Mouse (Mus musculus) heart, adult 2 months (tissue): ENCODE results near the gene Btbd9. TPM values are rescaled to one million over a fixed set of nuclear protein-coding genes. Genes with fewer than 3 reads are reported as not detected.

Experiments used
- DNase-seq, 2 experiments: peaks; one replicate each; pipeline ENCODE4 v3.0.0; 2021
- H3K27ac ChIP-seq: fragments of 200-600 bp; 2 replicates; pipeline ENCODE4 v1.8.1; 2022
- H3K27me3 ChIP-seq: fragments of 200-500 bp; 2 replicates; pipeline ENCODE4 v1.6.1; 2012; ENCODE audit warnings: mild to moderate bottlenecking, low read length, inconsistent platforms, mixed read lengths; ENCODE audit not compliant: control insufficient read depth, insufficient read depth
- H3K36me3 ChIP-seq: fragments of 200-500 bp; 2 replicates; pipeline ENCODE4 v1.6.1; 2012; ENCODE audit warnings: low read length, inconsistent platforms; ENCODE audit not compliant: control insufficient read depth, insufficient read depth
- H3K4me1 ChIP-seq: fragments of 200-500 bp; 2 replicates; pipeline ENCODE4 v1.6.1; 2011; ENCODE audit warnings: low read length; ENCODE audit not compliant: control insufficient read depth, insufficient read depth
- H3K4me3 ChIP-seq: fragments of 200-600 bp; 2 replicates; pipeline ENCODE4 v1.8.1; 2022
- H3K79me2 ChIP-seq: fragments of 200-500 bp; replicated peaks from 2 replicates; pipeline ENCODE4 v1.6.1; 2012; ENCODE audit warnings: mild to moderate bottlenecking, inconsistent platforms, low read length, moderate library complexity, mixed read lengths; ENCODE audit not compliant: control insufficient read depth, insufficient read depth
- H3K9ac ChIP-seq: fragments of 200-500 bp; 2 replicates; pipeline ENCODE4 v1.6.1; 2012; ENCODE audit warnings: low read depth, mild to moderate bottlenecking, control low read depth, inconsistent platforms, low read length, mixed read lengths
- CTCF ChIP-seq: fragments of 200-600 bp; IDR thresholded peaks from 2 replicates; pipeline ENCODE4 v1.8.1; 2022; ENCODE audit warnings: antibody characterized with exemption, mild to moderate bottlenecking, moderate library complexity
- EP300 ChIP-seq: fragments of 200-500 bp; IDR thresholded peaks from 2 replicates; pipeline ENCODE4 v1.6.1; 2011; ENCODE audit warnings: low read depth, low read length, control low read depth; ENCODE audit not compliant: insufficient read depth
- POLR2A ChIP-seq: fragments of 200-500 bp; IDR thresholded peaks from 2 replicates; pipeline ENCODE4 v1.6.1; 2011; ENCODE audit warnings: mild to moderate bottlenecking, low read depth, low read length, control low read depth; ENCODE audit not compliant: insufficient read depth
- WGBS: fragments of 180-500 bp; shearing (Covaris S2); methylation state at CpG from one replicate; pipeline ENCODE4 v1.1.7; 2018; 5-methylcytosine and 5-hydroxymethylcytosine counted together
- intact Hi-C: fragments of 180-260 bp; cut with DNase I; formaldehyde crosslinking; loops from one replicate; pipeline ENCODE4 v1.15.1; 2025
- polyA plus RNA-seq: library from polyadenylated mRNA; depleted of rRNA; stranded (reverse); fragments of >200 nt; gene quantifications from 2 replicates; pipeline ENCODE4 v1.2.3, GENCODE M21; 2012
- total RNA-seq, 2 experiments: library from RNA; stranded (reverse); gene quantifications; 2 replicates each; pipeline ENCODE4 v1.2.3; 2021

Gene Btbd9
- total and polyA plus RNA-seq, 3 experiments, result 8.1 to 22.0 (median 20.9) TPM

DNA sequence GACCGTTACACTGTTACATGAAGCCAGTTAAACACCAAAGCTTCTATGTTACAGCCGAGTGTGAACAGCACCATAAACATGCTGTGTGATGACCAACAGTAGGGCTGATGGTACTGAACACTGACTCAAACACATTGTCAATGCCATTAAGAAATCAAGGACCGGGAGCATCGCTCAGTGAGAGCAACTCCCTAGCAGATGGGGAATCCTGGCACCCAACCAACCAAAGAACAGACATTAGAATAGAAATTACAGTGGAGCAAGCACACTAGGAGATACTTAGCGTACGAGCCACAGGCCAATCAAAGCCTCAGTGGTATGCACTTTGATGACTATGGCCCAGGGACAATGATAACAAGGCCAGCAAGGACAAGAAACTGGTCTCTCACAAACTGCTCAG is 303.5 kb downstream of the Btbd9 start:
- no peak overlapping the region for H3K27ac ChIP-seq
- H3K4me3 ChIP-seq, result no peak overlapping the region
- 91% methylated on average over 6 of the region's 6 CpGs for WGBS
- intact Hi-C loops, result no loop called here
- no peak for TF ChIP-seq POLR2A
- TF ChIP-seq CTCF, result no peak
- no peak for TF ChIP-seq EP300
- H3K4me1 ChIP-seq, result no peaks in the 10 kb centered on the region
- H3K9ac ChIP-seq, result no peak overlapping the region
- no peak for DNase-seq
- no peaks in the 10 kb centered on the region for H3K79me2 ChIP-seq
- no peaks in the 10 kb centered on the region for H3K36me3 ChIP-seq
- H3K27me3 ChIP-seq, result no peaks in the 10 kb centered on the region

- Histone ChIP-seq H3K79me2 (no peaks in the 10 kb centered on the region), H3K9ac (no peak overlapping the region), H3K27ac (no peak overlapping the region), H3K27me3 (no peaks in the 10 kb centered on the region), H3K4me1 (peaks cover 1% of the 10 kb centered on the region; the same call in 1 of the 2 replicates), H3K4me3 (no peak overlapping the region), H3K36me3 (no peaks in the 10 kb centered on the region)
- TF ChIP-seq POLR2A (no peak), EP300 (no peak), CTCF (no peak)
- WGBS, result 62% methylated on average over 11 of the region's 11 CpGs
- intact Hi-C loops, result no loop called here
- peak in 1 of 2 experiments; percentile 18 for DNase-seq
These were observed 306.9 kb downstream of the Btbd9 start for GRCm38 (mm10) chr17:30269136-30270063.

DNA sequence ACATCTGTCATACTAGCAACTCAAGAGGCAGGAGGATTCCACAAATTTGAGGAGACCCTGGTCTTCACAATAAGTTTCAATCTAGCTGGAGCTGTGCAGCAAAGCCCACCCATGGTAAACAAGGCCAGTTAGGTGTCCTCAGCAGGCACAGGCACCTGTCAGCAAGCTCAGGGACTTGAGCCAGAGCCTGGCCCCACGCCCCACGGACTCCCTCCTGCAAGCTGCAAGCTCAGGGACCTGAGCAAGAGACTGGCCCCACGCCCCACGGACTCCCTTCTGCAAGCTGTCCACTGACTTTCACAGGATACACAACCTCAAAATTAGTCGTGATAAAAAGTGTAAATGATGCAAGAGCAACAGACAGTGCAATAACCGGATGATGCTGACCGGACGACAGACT is 307.8 kb downstream of the Btbd9 start:
- intact Hi-C loops, result no loop called here
- TF ChIP-seq POLR2A (no peak), CTCF (no peak), EP300 (no peak)
- no peak overlapping the region for H3K4me3 ChIP-seq
- WGBS, result 88% methylated on average over 8 of the region's 8 CpGs
- H3K36me3 ChIP-seq, result no peaks in the 10 kb centered on the region
- H3K27me3 ChIP-seq, result no peaks in the 10 kb centered on the region
- no peak for DNase-seq
- no peaks in the 10 kb centered on the region for H3K79me2 ChIP-seq
- no peak overlapping the region for H3K27ac ChIP-seq
- peaks cover 1% of the 10 kb centered on the region; the same call in 1 of the 2 replicates for H3K4me1 ChIP-seq
- no peak overlapping the region for H3K9ac ChIP-seq

GRCm38 (mm10) chr17:30267432-30267973 is 308.8 kb downstream of the Btbd9 start:
- no peak overlapping the region for H3K9ac ChIP-seq
- H3K27me3 ChIP-seq, result no peaks in the 10 kb centered on the region
- H3K4me3 ChIP-seq, result no peak overlapping the region
- WGBS, result 53% methylated on average over 5 of the region's 5 CpGs
- H3K79me2 ChIP-seq, result no peaks in the 10 kb centered on the region
- DNase-seq, result no peak
- TF ChIP-seq POLR2A, result no peak
- TF ChIP-seq EP300, result no peak
- TF ChIP-seq CTCF, result no peak
- no peaks in the 10 kb centered on the region for H3K36me3 ChIP-seq
- peaks cover 1% of the 10 kb centered on the region; the same call in 1 of the 2 replicates for H3K4me1 ChIP-seq
- no peak overlapping the region for H3K27ac ChIP-seq
- intact Hi-C loops, result no loop called here

DNA sequence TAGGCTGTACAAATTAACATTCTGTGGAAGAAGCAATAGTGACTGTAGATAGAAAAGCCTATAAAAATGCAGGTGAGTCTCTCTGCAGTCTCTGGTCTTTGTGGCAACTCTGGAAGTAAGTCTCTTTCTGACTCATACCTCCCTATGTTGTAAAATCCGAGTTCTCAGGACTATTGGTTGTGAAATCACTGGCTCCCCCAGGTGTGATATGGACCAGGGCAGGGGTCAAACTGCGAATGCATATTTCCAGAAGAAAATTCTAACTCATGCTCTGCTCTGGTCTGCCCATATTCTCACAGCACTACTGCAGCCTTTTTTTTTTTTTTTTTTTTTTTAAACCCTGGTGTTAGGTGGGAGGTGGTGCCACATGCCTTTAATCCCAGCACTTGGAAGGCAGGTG is 312.8 kb downstream of the Btbd9 start:
- no peak overlapping the region for H3K9ac ChIP-seq
- no peak overlapping the region for H3K27ac ChIP-seq
- WGBS, result 73% methylated on average over 2 of the region's 2 CpGs
- H3K27me3 ChIP-seq, result no peaks in the 10 kb centered on the region
- DNase-seq, result no peak
- peaks cover 6% of the 10 kb centered on the region for H3K4me1 ChIP-seq
- no peaks in the 10 kb centered on the region for H3K36me3 ChIP-seq
- intact Hi-C loops, result no loop called here
- H3K4me3 ChIP-seq, result no peak overlapping the region
- no peaks in the 10 kb centered on the region for H3K79me2 ChIP-seq
- TF ChIP-seq EP300 (no peak), POLR2A (no peak), CTCF (no peak)

- intact Hi-C loops, result no loop called here
- DNase-seq, result no peak
- WGBS, result 90% methylated on average over 6 of the region's 6 CpGs
- TF ChIP-seq EP300 (no peak), CTCF (no peak), POLR2A (no peak)
- H3K9ac ChIP-seq, result no peak overlapping the region
- no peaks in the 10 kb centered on the region for H3K36me3 ChIP-seq
- H3K79me2 ChIP-seq, result no peaks in the 10 kb centered on the region
- H3K4me1 ChIP-seq, result peaks cover 7% of the 10 kb centered on the region
- H3K4me3 ChIP-seq, result no peak overlapping the region
- no peak overlapping the region for H3K27ac ChIP-seq
- no peaks in the 10 kb centered on the region for H3K27me3 ChIP-seq
These were observed 313.3 kb downstream of the Btbd9 start for GRCm38 (mm10) chr17:30262943-30263342.
